Mouse (Mus musculus) midbrain, embryonic 10.5 days (tissue): ENCODE results near the gene Upp1. TPM values are rescaled to one million over a fixed set of nuclear protein-coding genes. Genes with fewer than 3 reads are reported as not detected.
"Not testable (repeated sequence)": the region's sequence is repeated elsewhere in the genome, so short reads cannot be mapped to it uniquely, and the experiment has no call there.

Experiments used
- DNase-seq: peaks from one replicate; pipeline ENCODE4 v3.0.0-alpha.2; 2017; ENCODE audit warnings: low spot score
- H3K27ac ChIP-seq: fragments of 300-500 bp; sonication (generic); replicated peaks from 2 replicates; pipeline ENCODE4 v1.5.1; 2016; ENCODE audit warnings: mild to moderate bottlenecking
- H3K27me3 ChIP-seq: fragments of 300-500 bp; sonication (generic); 2 replicates; pipeline ENCODE4 v1.6.1; 2016; ENCODE audit warnings: low read depth, mild to moderate bottlenecking; ENCODE audit not compliant: poor library complexity, severe bottlenecking
- H3K36me3 ChIP-seq: fragments of 300-500 bp; sonication (generic); 2 replicates; pipeline ENCODE4 v1.6.1; 2016; ENCODE audit warnings: mild to moderate bottlenecking, moderate library complexity
- H3K4me1 ChIP-seq: fragments of 300-500 bp; sonication (generic); 2 replicates; pipeline ENCODE4 v1.6.1; 2016
- H3K4me3 ChIP-seq: fragments of 300-500 bp; sonication (generic); 2 replicates; pipeline ENCODE4 v1.5.1; 2016; ENCODE audit warnings: mild to moderate bottlenecking, moderate library complexity
- H3K9me3 ChIP-seq: fragments of 300-500 bp; sonication (generic); replicated peaks from 2 replicates; pipeline ENCODE4 v1.6.1; 2016; ENCODE audit warnings: mild to moderate bottlenecking
- WGBS: fragments of 180-500 bp; shearing (Covaris S2); methylation state at CpG from one replicate; pipeline ENCODE4 v1.1.7; 2016; 5-methylcytosine and 5-hydroxymethylcytosine counted together
- polyA plus RNA-seq: library from polyadenylated mRNA; unstranded; fragments of >200 nt; fragmentation: Nextera tagmentation; extraction: Ambion mirVana; gene quantifications from 2 replicates; pipeline ENCODE4 v1.2.1, GENCODE M21; 2016

Upp1 gene
- polyA plus RNA-seq, 1 experiment from 2014 or later, result 12.1 TPM

- Histone ChIP-seq H3K27me3 (no peaks in the 10 kb centered on the region), H3K27ac (no peak overlapping the region), H3K9me3 (no peaks in the 10 kb centered on the region), H3K4me3 (no peak overlapping the region), H3K36me3 (no peaks in the 10 kb centered on the region), H3K4me1 (0 out of 2 replicates have a peak, but pooled peaks cover 3% of the 10 kb centered on the region)
- no peak for DNase-seq
- WGBS, result 69% methylated on average over 2 of the region's 2 CpGs
Observed at GRCm38 (mm10) chr11:9128110-9128509, 10.2 kb downstream of the Upp1 start.

- Histone ChIP-seq H3K36me3 (no peaks in the 10 kb centered on the region), H3K27me3 (no peaks in the 10 kb centered on the region), H3K4me1 (0 out of 2 replicates have a peak, but pooled peaks cover 3% of the 10 kb centered on the region), H3K9me3 (no peaks in the 10 kb centered on the region), H3K4me3 (no peak overlapping the region), H3K27ac (no peak overlapping the region)
- no peak for DNase-seq
- 94% methylated on average over 8 of the region's 8 CpGs for WGBS
Observed at GRCm38 (mm10) chr11:9129528-9129927, 11.6 kb downstream of the Upp1 start.

DNA sequence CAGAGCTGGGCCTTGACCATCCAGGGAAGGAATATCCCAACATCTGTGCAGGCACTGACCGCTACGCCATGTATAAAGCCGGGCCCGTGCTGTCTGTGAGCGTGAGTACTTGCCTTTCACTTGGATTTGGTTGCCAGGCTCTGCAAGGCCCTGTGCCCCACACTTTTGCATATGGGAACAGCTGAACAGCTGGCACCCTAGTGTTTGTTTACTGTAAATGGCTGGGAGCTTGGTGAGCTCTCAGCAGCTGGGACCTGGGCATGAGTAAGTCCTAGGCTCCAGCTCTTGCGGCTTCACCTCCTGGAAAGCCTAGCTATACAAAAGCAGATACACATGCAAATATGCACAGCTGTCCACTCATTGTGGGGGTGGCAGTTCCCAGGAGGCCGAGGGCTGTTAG lies 13.8 kb downstream of the Upp1 start:
- Histone ChIP-seq H3K36me3 (no peaks in the 10 kb centered on the region), H3K4me3 (no peak overlapping the region), H3K4me1 (0 out of 2 replicates have a peak, but pooled peaks cover 3% of the 10 kb centered on the region), H3K27ac (no peak overlapping the region), H3K27me3 (no peaks in the 10 kb centered on the region), H3K9me3 (no peaks in the 10 kb centered on the region)
- WGBS, result 86% methylated on average over 7 of the region's 7 CpGs
- DNase-seq, result no peak

- H3K36me3 ChIP-seq, result no peaks in the 10 kb centered on the region
- peak; percentile 26 for DNase-seq
- no peak overlapping the region for H3K4me3 ChIP-seq
- no peak overlapping the region for H3K27ac ChIP-seq
- no peaks in the 10 kb centered on the region for H3K9me3 ChIP-seq
- no peaks in the 10 kb centered on the region for H3K27me3 ChIP-seq
- WGBS, result 76% methylated on average over 11 of the region's 11 CpGs
- 0 out of 2 replicates have a peak, but pooled peaks cover 3% of the 10 kb centered on the region for H3K4me1 ChIP-seq
Observed at GRCm38 (mm10) chr11:9135589-9136246, 17.8 kb downstream of the Upp1 start.

- Histone ChIP-seq H3K36me3 (no peaks in the 10 kb centered on the region), H3K4me1 (0 out of 2 replicates have a peak, but pooled peaks cover 3% of the 10 kb centered on the region), H3K27me3 (no peaks in the 10 kb centered on the region), H3K27ac (no peak overlapping the region), H3K9me3 (no peaks in the 10 kb centered on the region), H3K4me3 (no peak overlapping the region)
- DNase-seq, result peak; percentile 79
- 24% methylated on average over 5 of the region's 5 CpGs for WGBS
Observed at GRCm38 (mm10) chr11:9136471-9136870, 18.6 kb downstream of the Upp1 start.

- WGBS, result 96% methylated on average over 2 of the region's 2 CpGs
- Histone ChIP-seq H3K4me1 (no peaks in the 10 kb centered on the region), H3K9me3 (no peaks in the 10 kb centered on the region), H3K27ac (no peak overlapping the region), H3K27me3 (no peaks in the 10 kb centered on the region), H3K4me3 (no peak overlapping the region), H3K36me3 (no peaks in the 10 kb centered on the region)
- no peak for DNase-seq
Observed at GRCm38 (mm10) chr11:9145113-9145512, 27.2 kb downstream of the Upp1 start.

DNA sequence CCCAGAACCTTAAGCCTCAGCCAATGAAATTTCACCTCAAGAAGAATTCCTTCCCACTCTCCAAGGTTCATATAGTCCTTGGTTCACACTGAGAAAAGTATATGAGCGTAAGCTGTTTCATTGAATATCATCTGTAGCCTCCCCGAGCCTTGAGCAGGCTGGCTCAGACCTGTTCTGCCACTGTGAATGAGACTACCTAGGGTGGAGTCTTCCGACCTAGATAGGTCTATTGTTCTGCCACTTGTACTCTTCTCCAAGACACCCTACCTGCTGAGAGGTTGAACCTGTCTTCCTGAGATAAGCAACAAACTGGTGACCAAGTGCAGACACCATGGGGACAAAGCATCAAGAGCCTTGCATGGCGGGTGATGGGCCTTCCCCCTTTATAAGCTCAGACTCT lies 28.2 kb downstream of the Upp1 start:
- Histone ChIP-seq H3K4me3 (no peak overlapping the region), H3K27me3 (no peaks in the 10 kb centered on the region), H3K9me3 (no peaks in the 10 kb centered on the region), H3K27ac (no peak overlapping the region), H3K36me3 (no peaks in the 10 kb centered on the region), H3K4me1 (no peaks in the 10 kb centered on the region)
- no peak for DNase-seq
- WGBS, result 90% methylated on average over 4 of the region's 4 CpGs

- H3K27me3 ChIP-seq, result no peaks in the 10 kb centered on the region
- no peaks in the 10 kb centered on the region for H3K36me3 ChIP-seq
- no peak overlapping the region for H3K27ac ChIP-seq
- no peaks in the 10 kb centered on the region for H3K9me3 ChIP-seq
- H3K4me3 ChIP-seq, result no peak overlapping the region
- no peak for DNase-seq
- no peaks in the 10 kb centered on the region for H3K4me1 ChIP-seq
- WGBS, result 73% methylated on average over 1 of the region's 1 CpGs
Observed at GRCm38 (mm10) chr11:9146683-9147082, 28.8 kb downstream of the Upp1 start.

- H3K9me3 ChIP-seq, result no peaks in the 10 kb centered on the region
- 85% methylated on average over 2 of the region's 2 CpGs for WGBS
- no peak overlapping the region for H3K27ac ChIP-seq
- DNase-seq, result no peak
- no peaks in the 10 kb centered on the region for H3K4me1 ChIP-seq
- no peaks in the 10 kb centered on the region for H3K27me3 ChIP-seq
- H3K4me3 ChIP-seq, result no peak overlapping the region
- H3K36me3 ChIP-seq, result no peaks in the 10 kb centered on the region
Observed at GRCm38 (mm10) chr11:9148206-9148605, 30.3 kb downstream of the Upp1 start.

GRCm38 (mm10) chr11:9150403-9150802 lies 32.5 kb downstream of the Upp1 start:
- not testable (repeated sequence) for H3K27ac ChIP-seq, DNase-seq, H3K4me3 ChIP-seq, H3K27me3 ChIP-seq, H3K9me3 ChIP-seq, H3K36me3 ChIP-seq, H3K4me1 ChIP-seq
- 82% methylated on average over 25 of the region's 25 CpGs for WGBS

DNA sequence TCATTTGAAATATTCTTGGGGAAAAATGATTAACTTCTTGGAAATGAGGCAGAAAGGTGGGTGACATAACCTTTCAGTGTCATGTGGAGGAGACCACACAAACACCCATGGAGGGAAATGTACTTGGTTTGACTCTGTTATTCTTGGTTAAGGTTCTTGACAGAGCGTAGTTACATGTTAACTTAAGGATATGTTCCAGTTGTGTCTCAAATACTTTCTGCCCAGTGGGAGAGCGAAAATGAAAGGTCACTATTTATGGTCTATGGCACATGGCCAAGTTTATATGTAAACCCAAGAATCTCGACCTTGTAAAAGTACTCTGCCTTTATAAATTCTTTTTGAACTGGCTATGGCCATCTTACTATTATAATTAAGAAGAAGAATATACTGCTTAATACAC lies 42.0 kb downstream of the Upp1 start:
- no peak overlapping the region for H3K27ac ChIP-seq
- no peaks in the 10 kb centered on the region for H3K4me1 ChIP-seq
- no peaks in the 10 kb centered on the region for H3K9me3 ChIP-seq
- H3K4me3 ChIP-seq, result no peak overlapping the region
- no peak for DNase-seq
- 79% methylated on average over 3 of the region's 3 CpGs for WGBS
- H3K27me3 ChIP-seq, result no peaks in the 10 kb centered on the region
- no peaks in the 10 kb centered on the region for H3K36me3 ChIP-seq

- no peaks in the 10 kb centered on the region for H3K27me3 ChIP-seq
- no peaks in the 10 kb centered on the region for H3K9me3 ChIP-seq
- DNase-seq, result no peak
- H3K27ac ChIP-seq, result no peak overlapping the region
- no peak overlapping the region for H3K4me3 ChIP-seq
- WGBS, result 88% methylated on average over 2 of the region's 2 CpGs
- no peaks in the 10 kb centered on the region for H3K36me3 ChIP-seq
- H3K4me1 ChIP-seq, result no peaks in the 10 kb centered on the region; the same call in 1 of the 2 replicates
Observed at GRCm38 (mm10) chr11:9167331-9167730, 49.4 kb downstream of the Upp1 start.

DNA sequence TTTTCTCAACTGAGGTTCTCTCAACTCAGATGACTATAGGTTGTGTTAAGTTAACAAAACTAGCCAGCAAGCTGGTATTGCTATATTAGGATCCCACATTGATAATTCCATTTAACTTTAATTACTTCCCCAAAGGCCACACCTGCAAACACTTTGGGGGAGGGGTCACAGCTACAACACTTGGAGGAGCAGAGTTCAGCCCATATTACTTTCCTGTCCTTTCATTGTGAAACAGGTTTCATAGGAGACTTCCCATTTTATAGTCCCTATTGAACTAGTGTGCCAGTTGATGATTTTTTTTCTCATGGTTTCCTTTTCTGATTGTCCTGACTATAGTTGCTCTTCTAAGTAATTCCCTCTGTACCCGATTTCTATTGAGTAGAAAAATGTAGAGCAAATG lies 63.6 kb downstream of the Upp1 start:
- 89% methylated on average over 1 of the region's 1 CpGs for WGBS
- no peak overlapping the region for H3K27ac ChIP-seq
- H3K4me1 ChIP-seq, result no peaks in the 10 kb centered on the region
- no peak overlapping the region for H3K4me3 ChIP-seq
- H3K36me3 ChIP-seq, result no peaks in the 10 kb centered on the region
- H3K27me3 ChIP-seq, result no peaks in the 10 kb centered on the region
- H3K9me3 ChIP-seq, result no peaks in the 10 kb centered on the region
- no peak for DNase-seq
